Mouse (Mus musculus) central nervous system, embryonic 11.5 days (tissue): ENCODE results near the gene Tubgcp6. TPM values are rescaled to one million over a fixed set of nuclear protein-coding genes. Genes with fewer than 3 reads are reported as not detected.

ENCODE experiments used
- polyA plus RNA-seq: library from polyadenylated mRNA; depleted of rRNA; stranded (reverse); fragments of >200 nt; gene quantifications from 2 replicates; pipeline ENCODE4 v1.2.3, GENCODE M21; 2012; rRNA removed

Gene Tubgcp6
- polyA plus RNA-seq, result 33.0 and 40.9 TPM in 2 replicates

GRCm38 (mm10) chr15:89122649-89123366 is at the start of gene Tubgcp6:
Gene Tubgcp6 (minus strand): TSS chr15:89123112.

GRCm38 (mm10) chr15:89149271-89150040 is 26.5 kb upstream of the Tubgcp6 start, which contains the start of gene Mapk11:
Gene Mapk11 (minus strand): TSS chr15:89149628.

GRCm38 (mm10) chr15:89140659-89141252 is 17.8 kb upstream of the Tubgcp6 start, which contains the start of gene Mapk12:
Gene Mapk12 (minus strand): TSS chr15:89140703.

GRCm38 (mm10) chr15:89128382-89129350 is 5.8 kb upstream of the Tubgcp6 start, which contains the start of gene Hdac10:
Gene Hdac10 (minus strand): TSS chr15:89128700.

GRCm38 (mm10) chr15:89088607-89089247 is 34.2 kb downstream of the Tubgcp6 start, which contains the start of gene Selenoo:
Gene Selenoo (plus strand): TSS chr15:89089084.

GRCm38 (mm10) chr15:89074613-89075477 is 48.1 kb downstream of the Tubgcp6 start, which contains the start of gene Trabd:
Gene Trabd (plus strand): TSS chr15:89075124.

GRCm38 (mm10) chr15:89059161-89059931 is 63.6 kb downstream of the Tubgcp6 start, which contains the start of gene Panx2:
Gene Panx2 (plus strand): TSS chr15:89059734.

Other genes starting within 250 kb of the Tubgcp6 start
- 0.11 and 0.22 TPM in 2 replicates for gene Ttll8, start 168.7 kb downstream of the Tubgcp6 start, polyA plus RNA-seq
- gene Mlc1, start 144.1 kb downstream of the Tubgcp6 start, polyA plus RNA-seq, result 3.5 and 5.4 TPM in 2 replicates
- gene Mov10l1, start 140.2 kb downstream of the Tubgcp6 start, polyA plus RNA-seq, result 0.61 and 0.62 TPM in 2 replicates
- 2.8 and 2.9 TPM in 2 replicates for gene Panx2, start 63.4 kb downstream of the Tubgcp6 start, polyA plus RNA-seq
- 40.6 and 43.7 TPM in 2 replicates for gene Trabd, start 48.0 kb downstream of the Tubgcp6 start, polyA plus RNA-seq
- 22.6 and 28.3 TPM in 2 replicates for gene Selenoo, start 34.0 kb downstream of the Tubgcp6 start, polyA plus RNA-seq
- gene Hdac10, start 5.6 kb upstream of the Tubgcp6 start, polyA plus RNA-seq, result 21.1 and 23.7 TPM in 2 replicates
- 30.6 and 57.6 TPM in 2 replicates for gene Mapk12, start 17.6 kb upstream of the Tubgcp6 start, polyA plus RNA-seq
- 44.8 and 63.0 TPM in 2 replicates for gene Mapk11, start 26.5 kb upstream of the Tubgcp6 start, polyA plus RNA-seq
- gene Plxnb2, start 57.7 kb upstream of the Tubgcp6 start, polyA plus RNA-seq, result 160 and 177 TPM in 2 replicates
- 46.6 and 50.5 TPM in 2 replicates for gene Dennd6b, start 73.4 kb upstream of the Tubgcp6 start, polyA plus RNA-seq
- gene Ppp6r2, start 88.4 kb upstream of the Tubgcp6 start, polyA plus RNA-seq, result 74.0 and 92.8 TPM in 2 replicates
- gene Sbf1, start 192.2 kb upstream of the Tubgcp6 start, polyA plus RNA-seq, result 144 and 184 TPM in 2 replicates
- gene Adm2, start 199.6 kb upstream of the Tubgcp6 start, polyA plus RNA-seq, result 0.16 and 0.50 TPM in 2 replicates
- 0.10 and 0.11 TPM in 2 replicates for gene Miox, start 211.3 kb upstream of the Tubgcp6 start, polyA plus RNA-seq
- gene Lmf2, start 232.5 kb upstream of the Tubgcp6 start, polyA plus RNA-seq, result 33.1 and 38.1 TPM in 2 replicates
- 124 and 153 TPM in 2 replicates for gene Ncaph2, start 232.6 kb upstream of the Tubgcp6 start, polyA plus RNA-seq